Mouse (Mus musculus) CH12.LX (cell line): Measurements from ENCODE around the gene Npffr2. TPM values are rescaled to one million over a fixed set of nuclear protein-coding genes. Genes with fewer than 3 reads are reported as not detected.

Experiments
- DNase-seq: peaks from one replicate; pipeline ENCODE4 v3.0.0-alpha.2; 2013; ENCODE audit errors: extremely low read depth
- H3K27ac ChIP-seq: 2 replicates; pipeline ENCODE4 v1.5.1; 2012; ENCODE audit warnings: low read depth, mild to moderate bottlenecking, control low read depth, moderate library complexity; ENCODE audit not compliant: insufficient read depth
- H3K27me3 ChIP-seq: replicated peaks from 2 replicates; pipeline ENCODE3; 2012; ENCODE audit warnings: inconsistent platforms
- H3K36me3 ChIP-seq, 2 experiments: replicated peaks in 1 of 2; 2 replicates each; pipeline versions ENCODE3 to v1.6.1; 2012; ENCODE audit warnings: inconsistent platforms in 1 of 2, low read length in 1 of 2, mild to moderate bottlenecking in 1 of 2, mixed read lengths in 1 of 2, moderate library complexity in 1 of 2; ENCODE audit not compliant: control insufficient read depth in 1 of 2, insufficient read depth in 1 of 2
- H3K4me1 ChIP-seq, 2 experiments: 2 replicates each; pipeline ENCODE4 v1.6.1; 2012; ENCODE audit warnings: inconsistent platforms in 1 of 2, moderate library complexity in 1 of 2; ENCODE audit not compliant: insufficient read depth in 2 of 2, control insufficient read depth in 1 of 2
- H3K4me2 ChIP-seq: 2 replicates; pipeline ENCODE4 v1.6.1; 2012; ENCODE audit warnings: low read depth, mild to moderate bottlenecking, control low read depth; ENCODE audit not compliant: poor library complexity, insufficient read depth, severe bottlenecking
- H3K4me3 ChIP-seq, 3 experiments: fragments of 150-350 bp in 1 of 3; sonication (generic) in 1 of 3; replicated peaks in 1 of 3; 2 replicates each; pipeline versions ENCODE3 to v1.5.1; 2011 to 2012; ENCODE audit warnings: low read depth in 2 of 3, low read length in 2 of 3, mild to moderate bottlenecking in 2 of 3, moderate library complexity in 2 of 3, control low read depth in 1 of 3, improper control_type of control experiment in 1 of 3, inconsistent platforms in 1 of 3, mixed read lengths in 1 of 3; ENCODE audit not compliant: poor library complexity in 1 of 3
- H3K79me2 ChIP-seq: replicated peaks from 2 replicates; pipeline ENCODE4 v1.6.1; 2012; ENCODE audit warnings: mild to moderate bottlenecking, moderate library complexity; ENCODE audit not compliant: control insufficient read depth, poor library complexity, insufficient read depth, severe bottlenecking; ENCODE audit errors: extremely low read depth
- H3K9ac ChIP-seq: 2 replicates; pipeline ENCODE4 v1.6.1; 2012; ENCODE audit warnings: low read depth, mild to moderate bottlenecking, control low read depth, moderate library complexity; ENCODE audit not compliant: insufficient read depth
- H3K9me3 ChIP-seq: replicated peaks from 2 replicates; pipeline ENCODE3; 2012; ENCODE audit warnings: low read length, inconsistent platforms, mixed read lengths
- CHD1 ChIP-seq: IDR thresholded peaks from 2 replicates; pipeline ENCODE4 v1.6.1; 2012; ENCODE audit warnings: low read depth, low read length, improper control_type of control experiment, inconsistent platforms
- CTCF ChIP-seq, 2 experiments: IDR thresholded peaks in 1 of 2; conservative IDR thresholded peaks in 1 of 2; 2 replicates each; pipeline ENCODE4 v1.5.1; 2011 to 2012; ENCODE audit warnings: low read depth in 2 of 2, low read length in 2 of 2, improper control_type of control experiment in 1 of 2, inconsistent platforms in 1 of 2, mild to moderate bottlenecking in 1 of 2, moderate library complexity in 1 of 2
- EP300 ChIP-seq: IDR thresholded peaks from 2 replicates; pipeline ENCODE4 v1.6.1; 2011; ENCODE audit warnings: low read length, improper control_type of control experiment
- HCFC1 ChIP-seq: IDR thresholded peaks from 2 replicates; pipeline ENCODE4 v1.6.1; 2012; ENCODE audit warnings: low read depth, mild to moderate bottlenecking, inconsistent platforms, low read length, improper control_type of control experiment
- IRF4 ChIP-seq: IDR thresholded peaks from 2 replicates; pipeline ENCODE4 v1.6.1; 2014; ENCODE audit warnings: low read depth, mild to moderate bottlenecking, inconsistent platforms, low read length, improper control_type of control experiment
- KAT2A ChIP-seq: IDR thresholded peaks from 2 replicates; pipeline ENCODE4 v1.6.1; 2012; ENCODE audit warnings: low read length, improper control_type of control experiment, inconsistent platforms; ENCODE audit not compliant: insufficient replicate concordance
- MAZ ChIP-seq: IDR thresholded peaks from 2 replicates; pipeline ENCODE4 v1.6.1; 2012; ENCODE audit warnings: low read depth, mild to moderate bottlenecking, inconsistent platforms, low read length, improper control_type of control experiment, moderate library complexity
- MEF2A ChIP-seq: IDR thresholded peaks from 2 replicates; pipeline ENCODE4 v1.6.1; 2014; ENCODE audit warnings: low read depth, mild to moderate bottlenecking, inconsistent platforms, low read length, improper control_type of control experiment, borderline replicate concordance
- NELFE ChIP-seq: IDR thresholded peaks from 2 replicates; pipeline ENCODE4 v1.6.1; 2011; ENCODE audit warnings: low read depth, low read length, improper control_type of control experiment
- NRF1 ChIP-seq: IDR thresholded peaks from 2 replicates; pipeline ENCODE4 v1.6.1; 2014; ENCODE audit warnings: low read depth, mild to moderate bottlenecking, inconsistent platforms, low read length, improper control_type of control experiment, moderate library complexity
- POLR2A ChIP-seq: IDR thresholded peaks from 2 replicates; pipeline ENCODE4 v1.6.1; 2011; ENCODE audit warnings: low read depth, mild to moderate bottlenecking, improper control_type of control experiment, low read length
- RAD21 ChIP-seq: IDR thresholded peaks from 2 replicates; pipeline ENCODE4 v1.6.1; 2011; ENCODE audit warnings: low read depth, mild to moderate bottlenecking, low read length, improper control_type of control experiment, moderate library complexity
- SIN3A ChIP-seq: IDR thresholded peaks from 2 replicates; pipeline ENCODE4 v1.6.1; 2012; ENCODE audit warnings: low read length, improper control_type of control experiment, inconsistent platforms
- SMC3 ChIP-seq: IDR thresholded peaks from 2 replicates; pipeline ENCODE4 v1.6.1; 2011; ENCODE audit warnings: low read depth, low read length, improper control_type of control experiment
- TBP ChIP-seq: conservative IDR thresholded peaks from 2 replicates; pipeline ENCODE4 v1.6.1; 2011; ENCODE audit warnings: low read depth, low read length, improper control_type of control experiment
- USF2 ChIP-seq: conservative IDR thresholded peaks from 2 replicates; pipeline ENCODE4 v1.6.1; 2011; ENCODE audit warnings: low read depth, low read length, improper control_type of control experiment
- ZC3H11A ChIP-seq: IDR thresholded peaks from 2 replicates; pipeline ENCODE4 v1.6.1; 2012; ENCODE audit warnings: low read depth, mild to moderate bottlenecking, inconsistent platforms, low read length, improper control_type of control experiment
- dilution Hi-C: fragments of 300-500 bp; cut with MboI; formaldehyde crosslinking; loops from 2 replicates; pipeline ENCODE4 v1.14.3; 2020; ENCODE audit warnings: low sequenced_read_pairs; ENCODE audit not compliant: extremely low pct_unique_long_range_greater_than_20kb, extremely low pct_ligation_motif_present
- in situ Hi-C: fragments of 300-500 bp; cut with MboI; formaldehyde crosslinking; loops from 3 replicates; pipeline ENCODE4 v1.14.3; 2019; ENCODE audit warnings: low sequenced_read_pairs, low pct_ligation_motif_present, low pct_unique_long_range_greater_than_20kb, mixed read lengths
- polyA plus RNA-seq: library from polyadenylated mRNA; unstranded; fragments of >175 nt; gene quantifications from 2 replicates; pipeline ENCODE4 v1.2.1, GENCODE M21; 2012; ENCODE audit warnings: low read depth; ENCODE audit not compliant: insufficient read length
- total RNA-seq, 2 experiments: library from RNA; depleted of rRNA; stranded (reverse); fragments of 300-350 nt in 1 of 2; fragments of >200 nt in 1 of 2; gene quantifications; 2 replicates each; pipeline ENCODE4 v1.2.3; 2012 to 2014

Gene Npffr2
- total RNA-seq (2012; rRNA removed) (not detected in 2 replicates), total RNA-seq (2014; rRNA removed) (not detected in 2 replicates), polyA plus RNA-seq (not detected in 2 replicates)

GRCm38 (mm10) chr5:89526878-89527578 lies at the start of gene Npffr2:
TSS of gene Npffr2 (plus strand) at chr5:89527429.
- in situ Hi-C loops, result no loop called here
- dilution Hi-C loops, result no loop called here
- no peaks in the 10 kb centered on the region for H3K4me1 ChIP-seq
- H3K9me3 ChIP-seq, result peaks cover 4% of the 10 kb centered on the region
- no peak within 1 kb of the TSS for H3K4me2 ChIP-seq
- H3K9ac ChIP-seq, result no peak within 1 kb of the TSS
- no peaks in the 10 kb centered on the region for H3K79me2 ChIP-seq
- no peak for DNase-seq
- TF ChIP-seq SIN3A, result no peak
- TF ChIP-seq NELFE, result no peak
- TF ChIP-seq POLR2A, result no peak
- no peak for TF ChIP-seq CHD1
- H3K36me3 ChIP-seq, result no peaks in the 10 kb centered on the region
- no peak within 1 kb of the TSS for H3K27ac ChIP-seq
- no peaks in the 10 kb centered on the region for H3K27me3 ChIP-seq
- no peak within 1 kb of the TSS for H3K4me3 ChIP-seq

- H3K36me3 ChIP-seq, result no peaks in the 10 kb centered on the region
- H3K27ac ChIP-seq, result no peak overlapping the region
- H3K4me2 ChIP-seq, result no peak overlapping the region
- no peak overlapping the region for H3K9ac ChIP-seq
- H3K79me2 ChIP-seq, result no peaks in the 10 kb centered on the region
- H3K4me3 ChIP-seq, result no peak overlapping the region
- in situ Hi-C loops, result no loop called here
- no peaks in the 10 kb centered on the region for H3K4me1 ChIP-seq
- TF ChIP-seq EP300 (no peak), NRF1 (no peak), TBP (no peak), RAD21 (no peak), ZC3H11A (no peak), MEF2A (no peak), KAT2A (no peak), MAZ (no peak)
- TF ChIP-seq, all 38 proteins: peak for 0
- Histone ChIP-seq H3K27me3 (no peaks in the 10 kb centered on the region), H3K9me3 (no peaks in the 10 kb centered on the region)
- no peak for DNase-seq
- dilution Hi-C loops, result no loop called here
Observed at GRCm38 (mm10) chr5:89492560-89492959, 34.7 kb upstream of the Npffr2 start.

GRCm38 (mm10) chr5:89500182-89500581 lies 27.0 kb upstream of the Npffr2 start:
- no peaks in the 10 kb centered on the region for H3K4me1 ChIP-seq
- no peak overlapping the region; the same call in 1 of the 2 replicates for H3K4me2 ChIP-seq
- no peaks in the 10 kb centered on the region for H3K9me3 ChIP-seq
- no peaks in the 10 kb centered on the region for H3K27me3 ChIP-seq
- no peak overlapping the region for H3K4me3 ChIP-seq
- in situ Hi-C loops, result no loop called here
- no peak overlapping the region for H3K27ac ChIP-seq
- TF ChIP-seq TBP, result no peak
- peak; percentile 50 to 82 for TF ChIP-seq CTCF (conservative IDR thresholded peaks at IDR 0.05 in 1 of 2, IDR thresholded peaks at IDR 0.05 in 1 of 2; ENCODE audit: low read depth in 2 of 2, low read length in 2 of 2)
- peak; percentile 38 for TF ChIP-seq RAD21
- TF ChIP-seq SMC3, result peak; percentile 18; the same call in 1 of the 2 replicates
- TF ChIP-seq HCFC1, result no peak
- TF ChIP-seq NRF1, result no peak
- no peak for TF ChIP-seq USF2
- no peak for TF ChIP-seq IRF4
- H3K36me3 ChIP-seq, result no peaks in the 10 kb centered on the region
- H3K79me2 ChIP-seq, result no peaks in the 10 kb centered on the region
- no peak overlapping the region for H3K9ac ChIP-seq
- dilution Hi-C loops, result no loop called here
- DNase-seq, result peak; percentile 72
